26 mouse cellular contexts compared by ENCODE assay signal in genomic region chr15:62224798-62225197, GRCm38 (mm10).
DNase-seq lines count a peak whose midpoint lies in the region; ATAC-seq and TF ChIP-seq lines count a peak whose summit lies in the region.
"Had no signal": no experiment of that assay in that cellular context is flagged by ENCODE, and none has a peak within 500 bp of the region (broad histone marks: within the 10 kb centered on the region; RNA-seq: fewer than 3 reads in every experiment).

No protein-coding gene starts in this region.

- 0 out of 2 replicates have a peak overlapping the region, but pooled peaks have one; percentile 3 for H3K9ac ChIP-seq in liver, embryonic 12.5 days
- no peak overlapping the region for H3K9ac ChIP-seq in liver, embryonic 11.5 days (ENCODE audit: low read depth, low read length)
- H3K9ac ChIP-seq in CH12.LX (ENCODE audit: insufficient read depth, low read depth), result no peak overlapping the region
- no peak overlapping the region for H3K9ac ChIP-seq in liver, postnatal 0 days (replicated peaks)
- H3K9ac ChIP-seq: forebrain, embryonic 13.5 days; forebrain, postnatal 0 days; heart, embryonic 13.5 days; hindbrain, embryonic 14.5 days had no signal

- intact Hi-C loops in left cerebral cortex, postnatal 25 days (cut with DNase I), result no loop called here

- TF ChIP-seq CTCF in CH12.LX (conservative IDR thresholded peaks at IDR 0.05 in 1 of 2, IDR thresholded peaks at IDR 0.05 in 1 of 2; ENCODE audit: low read depth in 2 of 2, low read length in 2 of 2), result no peak
- no peak for TF ChIP-seq CTCF in liver, postnatal 0 days (IDR thresholded peaks at IDR 0.05; ENCODE audit: low read depth)

- DNase-seq in liver, embryonic 11.5 days (ENCODE audit: low spot score), result no peak
- DNase-seq in CH12.LX (ENCODE audit: extremely low read depth), result no peak
- no peak for DNase-seq in liver, postnatal 0 days
- no peak for DNase-seq in thymus, postnatal 36 days
- no peak for DNase-seq in left cerebral cortex, postnatal 25 days (ENCODE audit: low spot score in 2 of 2)
- DNase-seq in cerebellum, adult 8-10 months, result no peak
- DNase-seq: adrenal gland, postnatal 10 days; adrenal gland, postnatal 36 days; B cell, adult 2 months; cerebellum, adult 11 months; cerebellum, adult 9-10 months; cerebellum, postnatal 14 days; forebrain, postnatal 0 days; gastrocnemius, adult 2 months; gastrocnemius, postnatal 14 days; heart, adult 18-20 months; heart, postnatal 14 days; heart, postnatal 4 days had no signal

- H3K9me3 ChIP-seq in liver, embryonic 12.5 days (replicated peaks), result no peaks in the 10 kb centered on the region
- no peaks in the 10 kb centered on the region for H3K9me3 ChIP-seq in liver, embryonic 11.5 days (ENCODE audit: control insufficient read depth, low read length)
- H3K9me3 ChIP-seq in CH12.LX (replicated peaks; ENCODE audit: low read length), result no peaks in the 10 kb centered on the region
- H3K9me3 ChIP-seq in liver, postnatal 0 days (ENCODE audit: low read length), result no peaks in the 10 kb centered on the region
- H3K9me3 ChIP-seq: forebrain, embryonic 10.5 days; forebrain, embryonic 13.5 days; heart, embryonic 13.5 days had no signal

- peaks cover 2% of the 10 kb centered on the region; the same call in 1 of the 2 replicates for H3K36me3 ChIP-seq in liver, embryonic 12.5 days
- no peaks in the 10 kb centered on the region for H3K36me3 ChIP-seq in liver, embryonic 11.5 days (ENCODE audit: control insufficient read depth, insufficient read depth, low read length)
- peaks cover 51 to 74% of the 10 kb centered on the region in 2 experiments for H3K36me3 ChIP-seq in CH12.LX (replicated peaks in 1 of 2; ENCODE audit: control insufficient read depth in 1 of 2, insufficient read depth in 1 of 2, low read length in 1 of 2)
- H3K36me3 ChIP-seq in liver, postnatal 0 days (replicated peaks; ENCODE audit: insufficient read depth, low read length), result no peaks in the 10 kb centered on the region
- H3K36me3 ChIP-seq: forebrain, embryonic 10.5 days; heart, embryonic 13.5 days had no signal

- TF ChIP-seq RAD21 in CH12.LX (IDR thresholded peaks at IDR 0.05; ENCODE audit: low read depth, low read length), result no peak

- in situ Hi-C loops in CH12.LX (cut with MboI; ENCODE audit: low pct_ligation_motif_present, low pct_unique_long_range_greater_than_20kb, low sequenced_read_pairs), result no loop called here

- no peak for ATAC-seq in liver, embryonic 12.5 days
- ATAC-seq in liver, embryonic 11.5 days (replicated peaks; ENCODE audit: low FRiP score), result no peak
- peak; percentile 60 for ATAC-seq in inflammation-experienced regulatory T-cells, adult 6 months
- no peak for ATAC-seq in liver, postnatal 0 days
- ATAC-seq: forebrain, embryonic 13.5 days; forebrain, postnatal 0 days; hindbrain, postnatal 0 days; Patski had no signal

- H3K4me1 ChIP-seq in liver, embryonic 12.5 days, result peaks cover 71% of the 10 kb centered on the region
- H3K4me1 ChIP-seq in liver, embryonic 11.5 days (replicated peaks; ENCODE audit: control insufficient read depth, insufficient read depth, low read length), result peaks cover 40% of the 10 kb centered on the region
- peaks cover 23 to 69% of the 10 kb centered on the region in 2 experiments for H3K4me1 ChIP-seq in CH12.LX (ENCODE audit: control insufficient read depth in 1 of 2, insufficient read depth in 2 of 2)
- peaks cover 43% of the 10 kb centered on the region for H3K4me1 ChIP-seq in liver, postnatal 0 days (ENCODE audit: insufficient read depth)
- H3K4me1 ChIP-seq: forebrain, embryonic 10.5 days; forebrain, embryonic 13.5 days had no signal

- 0 out of 2 replicates have a peak overlapping the region, but pooled peaks have one; percentile 6 for H3K4me2 ChIP-seq in liver, embryonic 12.5 days
- H3K4me2 ChIP-seq in liver, embryonic 11.5 days, result no peak overlapping the region
- no peak overlapping the region for H3K4me2 ChIP-seq in CH12.LX (ENCODE audit: insufficient read depth, low read depth, poor library complexity, severe bottlenecking)
- no peak overlapping the region for H3K4me2 ChIP-seq in liver, postnatal 0 days (ENCODE audit: low read depth, low read length)
- H3K4me2 ChIP-seq: forebrain, embryonic 13.5 days; heart, embryonic 13.5 days; hindbrain, embryonic 14.5 days had no signal

- peak overlapping the region; percentile 90; the same call in 1 of the 2 replicates for H3K27ac ChIP-seq in liver, embryonic 12.5 days
- H3K27ac ChIP-seq in liver, embryonic 11.5 days (ENCODE audit: low read depth, low read length), result no peak overlapping the region
- peak overlapping the region; percentile 28; the same call in 1 of the 2 replicates for H3K27ac ChIP-seq in CH12.LX (ENCODE audit: insufficient read depth, low read depth)
- 0 out of 2 replicates have a peak overlapping the region, but pooled peaks have one; percentile 12 for H3K27ac ChIP-seq in liver, postnatal 0 days (ENCODE audit: low read depth)
- H3K27ac ChIP-seq: forebrain, embryonic 10.5 days; forebrain, embryonic 13.5 days; gastrocnemius, adult 2 months; heart, embryonic 13.5 days; hindbrain, embryonic 14.5 days; hindbrain, postnatal 0 days had no signal

- peaks cover 34% of the 10 kb centered on the region for H3K79me2 ChIP-seq in CH12.LX (replicated peaks; ENCODE audit: control insufficient read depth, extremely low read depth, insufficient read depth, poor library complexity, severe bottlenecking)

- dilution Hi-C loops in CH12.LX (cut with MboI; ENCODE audit: extremely low pct_ligation_motif_present, extremely low pct_unique_long_range_greater_than_20kb, low sequenced_read_pairs), result no loop called here

- no peaks in the 10 kb centered on the region for H3K27me3 ChIP-seq in liver, embryonic 12.5 days (replicated peaks)
- no peaks in the 10 kb centered on the region for H3K27me3 ChIP-seq in liver, embryonic 11.5 days (replicated peaks; ENCODE audit: control insufficient read depth, insufficient read depth, low read length)
- H3K27me3 ChIP-seq in CH12.LX (replicated peaks), result no peaks in the 10 kb centered on the region
- no peaks in the 10 kb centered on the region for H3K27me3 ChIP-seq in liver, postnatal 0 days (ENCODE audit: insufficient read depth, low read length)
- H3K27me3 ChIP-seq: forebrain, embryonic 13.5 days; heart, embryonic 13.5 days; Patski had no signal

- no peak for TF ChIP-seq POLR2A in CH12.LX (IDR thresholded peaks at IDR 0.05; ENCODE audit: low read depth, low read length)

- no peak overlapping the region for H3K4me3 ChIP-seq in liver, embryonic 12.5 days
- H3K4me3 ChIP-seq in liver, embryonic 11.5 days (ENCODE audit: low read depth, low read length), result no peak overlapping the region
- no peak overlapping the region for H3K4me3 ChIP-seq in CH12.LX (replicated peaks in 1 of 3; ENCODE audit: low read depth in 2 of 3, low read length in 2 of 3, poor library complexity in 1 of 3)
- H3K4me3 ChIP-seq in liver, postnatal 0 days (ENCODE audit: low read depth, low read length), result no peak overlapping the region
- H3K4me3 ChIP-seq: forebrain, embryonic 10.5 days; forebrain, embryonic 13.5 days; gastrocnemius, adult 2 months; heart, embryonic 13.5 days had no signal

- no peak for TF ChIP-seq EP300 in CH12.LX (IDR thresholded peaks at IDR 0.05; ENCODE audit: low read length)
- TF ChIP-seq EP300 in liver, postnatal 0 days (IDR thresholded peaks at IDR 0.05; ENCODE audit: low read depth), result no peak

TF ChIP-seq in CH12.LX, 34 proteins besides CTCF, POLR2A, EP300 and RAD21:
- TF ChIP-seq CHD1 (IDR thresholded peaks at IDR 0.05; ENCODE audit: low read depth, low read length) (no peak), GABPA (IDR thresholded peaks at IDR 0.05; ENCODE audit: insufficient replicate concordance, low read depth, low read length) (no peak), MEF2A (IDR thresholded peaks at IDR 0.05; ENCODE audit: borderline replicate concordance, low read depth, low read length) (no peak), CHD2 (IDR thresholded peaks at IDR 0.05; ENCODE audit: low read length) (no peak)
